ENCODE assay signal across 9 mouse cellular contexts in genomic region chr14:101379663-101380006, GRCm38 (mm10).
A peak's percentile ranks its signal among the peaks of the same experiment; 100 is the strongest.
DNase-seq lines count a peak whose midpoint lies in the region; ATAC-seq and TF ChIP-seq lines count a peak whose summit lies in the region.
"Had no signal": no experiment of that assay in that cellular context is flagged by ENCODE, and none has a peak within 500 bp of the region (broad histone marks: within the 10 kb centered on the region; RNA-seq: fewer than 3 reads in every experiment).

No protein-coding gene starts in this region.

- no peak for TF ChIP-seq EP300 in stomach, postnatal 0 days (optimal IDR thresholded peaks at IDR 0.05)

- H3K4me2 ChIP-seq in lung, embryonic 16.5 days (ENCODE audit: low read depth, low read length): 0 out of 2 replicates have a peak overlapping the region, but pooled peaks have one; percentile 51
- H3K4me2 ChIP-seq in limb, embryonic 14.5 days (replicated peaks; ENCODE audit: low read depth, low read length, severe bottlenecking): no peak overlapping the region
- peak overlapping the region; percentile 51 for H3K4me2 ChIP-seq in stomach, postnatal 0 days (replicated peaks; ENCODE audit: low read depth)

- no peak for TF ChIP-seq CTCF in lung, adult 2 months (IDR thresholded peaks at IDR 0.05; ENCODE audit: insufficient read depth, low read length)
- no peak for TF ChIP-seq CTCF in stomach, postnatal 0 days (IDR thresholded peaks at IDR 0.05; ENCODE audit: low read depth)

- H3K9ac ChIP-seq in lung, embryonic 16.5 days (ENCODE audit: low read length): no peak overlapping the region
- no peak overlapping the region for H3K9ac ChIP-seq in limb, embryonic 14.5 days (ENCODE audit: low read depth, low read length, severe bottlenecking)
- no peak overlapping the region for H3K9ac ChIP-seq in stomach, postnatal 0 days (ENCODE audit: low read length)

- 44% methylated on average over 4 of the region's 4 CpGs for WGBS in lung, embryonic 16.5 days
- 36% methylated on average over 4 of the region's 4 CpGs for WGBS in lung, adult 2 months
- WGBS in limb, embryonic 14.5 days: 41% methylated on average over 4 of the region's 4 CpGs
- WGBS in stomach, postnatal 0 days: 37% methylated on average over 4 of the region's 4 CpGs

- TF ChIP-seq POLR2A in lung, adult 2 months (IDR thresholded peaks at IDR 0.05; ENCODE audit: borderline replicate concordance, extremely low read depth, low read depth, low read length): no peak
- no peak for TF ChIP-seq POLR2A in limb, embryonic 14.5 days (IDR thresholded peaks at IDR 0.05; ENCODE audit: borderline replicate concordance, extremely low read depth, insufficient read depth, insufficient read length)

- no peaks in the 10 kb centered on the region for H3K9me3 ChIP-seq in lung, embryonic 16.5 days (ENCODE audit: control insufficient read depth, low read length)
- H3K9me3 ChIP-seq in limb, embryonic 14.5 days (ENCODE audit: control insufficient read depth, low read length): no peaks in the 10 kb centered on the region
- no peaks in the 10 kb centered on the region for H3K9me3 ChIP-seq in stomach, postnatal 0 days (ENCODE audit: control insufficient read depth, low read length)

- H3K4me3 ChIP-seq in lung, embryonic 16.5 days (ENCODE audit: low read length): no peak overlapping the region
- no peak overlapping the region for H3K4me3 ChIP-seq in lung, adult 2 months (replicated peaks; ENCODE audit: extremely low read depth, low read depth, low read length)
- no peak overlapping the region for H3K4me3 ChIP-seq in limb, embryonic 14.5 days (replicated peaks; ENCODE audit: low read length)
- no peak overlapping the region for H3K4me3 ChIP-seq in stomach, postnatal 0 days (ENCODE audit: low read depth, low read length)

- peak; percentile 4 for DNase-seq in adrenal gland, adult 2 months
- DNase-seq in adrenal gland, postnatal 36 days: no peak
- DNase-seq in lung, adult 2 months: no peak
- DNase-seq in limb, embryonic 14.5 days (ENCODE audit: low spot score): no peak
- DNase-seq in stomach, postnatal 0 days (ENCODE audit: low spot score): no peak
- DNase-seq in spleen, adult 12 weeks (ENCODE audit: low spot score): no peak
- DNase-seq in ovary, postnatal 36 days (ENCODE audit: low spot score): no peak

- no peaks in the 10 kb centered on the region for H3K27me3 ChIP-seq in lung, embryonic 16.5 days (ENCODE audit: control insufficient read depth, insufficient read depth, low read depth, low read length)
- no peaks in the 10 kb centered on the region for H3K27me3 ChIP-seq in limb, embryonic 14.5 days (ENCODE audit: control insufficient read depth, insufficient read depth, low read length)
- H3K27me3 ChIP-seq in stomach, postnatal 0 days (ENCODE audit: control insufficient read depth, insufficient read depth, low read length): no peaks in the 10 kb centered on the region

- no peaks in the 10 kb centered on the region for H3K36me3 ChIP-seq in lung, embryonic 16.5 days (ENCODE audit: control insufficient read depth, insufficient read depth, low read length)
- H3K36me3 ChIP-seq in limb, embryonic 14.5 days (ENCODE audit: control insufficient read depth, insufficient read depth, low read length): no peaks in the 10 kb centered on the region
- H3K36me3 ChIP-seq in stomach, postnatal 0 days (ENCODE audit: control insufficient read depth, insufficient read depth, low read length): no peaks in the 10 kb centered on the region

- 0 out of 2 replicates have a peak, but pooled peaks have one; percentile 35 for ATAC-seq in lung, embryonic 16.5 days (ENCODE audit: low read depth)
- peak; percentile 32; the same call in 1 of the 2 replicates for ATAC-seq in limb, embryonic 14.5 days (ENCODE audit: low FRiP score, low read depth)
- ATAC-seq in stomach, postnatal 0 days (ENCODE audit: low FRiP score, low TSS enrichment): no peak

- no peaks in the 10 kb centered on the region for H3K4me1 ChIP-seq in lung, embryonic 16.5 days (replicated peaks; ENCODE audit: control insufficient read depth, insufficient read depth, low read length)
- no peaks in the 10 kb centered on the region for H3K4me1 ChIP-seq in lung, adult 2 months (ENCODE audit: control insufficient read depth, insufficient read depth, low read length)
- 0 out of 2 replicates have a peak, but pooled peaks cover 4% of the 10 kb centered on the region for H3K4me1 ChIP-seq in limb, embryonic 14.5 days (ENCODE audit: control insufficient read depth, insufficient read depth, low read length)
- H3K4me1 ChIP-seq in stomach, postnatal 0 days (replicated peaks; ENCODE audit: control insufficient read depth, insufficient read depth): no peaks in the 10 kb centered on the region

- H3K27ac ChIP-seq in lung, embryonic 16.5 days (ENCODE audit: low read length): no peak overlapping the region
- no peak overlapping the region for H3K27ac ChIP-seq in limb, embryonic 14.5 days (replicated peaks; ENCODE audit: low read depth, low read length)
- no peak overlapping the region for H3K27ac ChIP-seq in stomach, postnatal 0 days (replicated peaks)
- H3K27ac ChIP-seq: macrophage had no signal
